ENCODE assay signal across 8 mouse cellular contexts in genomic region chr3:75556695-75557291, GRCm38 (mm10). TPM values are rescaled to one million over a fixed set of nuclear protein-coding genes. Genes with fewer than 3 reads are reported as not detected.
DNase-seq lines count a peak whose midpoint lies in the region; ATAC-seq lines count a peak whose summit lies in the region.

TSS of gene Pdcd10 (minus strand) at chr3:75556856.

- ATAC-seq in megakaryocyte progenitor cell, adult 5-6 weeks (replicated peaks; ENCODE audit: poor library complexity), result peak; percentile 86

- DNase-seq in adipocyte (ENCODE audit: low spot score), result peak; percentile 100
- DNase-seq in embryo, embryonic 10 days (ENCODE audit: low spot score), result peak; percentile 100
- peak; percentile 97 for DNase-seq in gastrocnemius, postnatal 10 days
- DNase-seq in induced T-regulatory cell, adult 2 months (ENCODE audit: low read depth), result peak; percentile 100
- peak; percentile 100 for DNase-seq in left cerebral cortex, adult 9 months (ENCODE audit: low spot score in 2 of 2)
- peak; percentile 99 for DNase-seq in right cerebral cortex, postnatal 14 days
- DNase-seq in urinary bladder, postnatal 36 days (ENCODE audit: low spot score in 2 of 2), result peak; percentile 98 to 99

RNA-seq across cellular contexts. Expression of gene Pdcd10, which starts in this region (rescaled TPM):
- total RNA-seq in gastrocnemius, postnatal 10 days (2021), result 10 to 100 TPM; 25.8 to 28.8 TPM
- 67.7 and 69.5 TPM in 2 replicates for total RNA-seq in megakaryocyte progenitor cell, adult 5-6 weeks (2015)
- 95.9 and 129 TPM in 2 replicates for total RNA-seq in megakaryocyte progenitor cell, adult 5-6 weeks (2017)

Comparison
In these comparisons a context has a peak if more than half of its experiments do, and no peak if none do; other contexts are left out.
1. Peak in every context shown above with its lines: DNase-seq and ATAC-seq.